Mouse (Mus musculus): ENCODE data around the gene 1110059E24Rik. TPM values are rescaled to one million over a fixed set of nuclear protein-coding genes. Genes with fewer than 3 reads are reported as not detected.

The 1110059E24Rik gene
- polyA plus RNA-seq, 1 experiment: 17.1 TPM

GRCm38 (mm10) chr19:21589888-21590287 is 62.9 kb downstream of the 1110059E24Rik start:
- TF ChIP-seq CTCF (IDR thresholded peaks at IDR 0.05; ENCODE audit: control insufficient read depth, insufficient read depth, insufficient read length) (no peak), MYOG (IDR thresholded peaks at IDR 0.05; ENCODE audit: control insufficient read depth, extremely low read depth, insufficient read length) (no peak)
- no peaks in the 10 kb centered on the region for H3K79me2 ChIP-seq (ENCODE audit: control insufficient read depth, insufficient read depth)
- no peak overlapping the region for H3ac ChIP-seq (ENCODE audit: control insufficient read depth, insufficient read length, low read depth)
- H3K4me3 ChIP-seq (ENCODE audit: insufficient read depth, poor library complexity, severe bottlenecking): no peak overlapping the region
- no peaks in the 10 kb centered on the region for H3K27me3 ChIP-seq (ENCODE audit: control insufficient read depth, insufficient read depth, insufficient read length)
- peaks cover 1% of the 10 kb centered on the region for H3K36me3 ChIP-seq (ENCODE audit: control insufficient read depth, insufficient read depth)
- H3K79me3 ChIP-seq (ENCODE audit: low read depth): no peaks in the 10 kb centered on the region

GRCm38 (mm10) chr19:21587593-21587992 is 65.2 kb downstream of the 1110059E24Rik start:
- H3K79me3 ChIP-seq (ENCODE audit: low read depth): no peaks in the 10 kb centered on the region
- no peaks in the 10 kb centered on the region for H3K27me3 ChIP-seq (ENCODE audit: control insufficient read depth, insufficient read depth, insufficient read length)
- no peak overlapping the region for H3ac ChIP-seq (ENCODE audit: control insufficient read depth, insufficient read length, low read depth)
- no peak overlapping the region for H3K4me3 ChIP-seq (ENCODE audit: insufficient read depth, poor library complexity, severe bottlenecking)
- TF ChIP-seq MAX (IDR thresholded peaks at IDR 0.05) (no peak), MYOG (IDR thresholded peaks at IDR 0.05; ENCODE audit: control insufficient read depth, extremely low read depth, insufficient read length) (no peak), CEBPB (IDR thresholded peaks at IDR 0.05; ENCODE audit: low read depth) (no peak), MYOD1 (IDR thresholded peaks at IDR 0.05; ENCODE audit: control insufficient read depth, insufficient read length, low read depth) (no peak), CTCF (IDR thresholded peaks at IDR 0.05; ENCODE audit: control insufficient read depth, insufficient read depth, insufficient read length) (no peak), FOSL1 (IDR thresholded peaks at IDR 0.05; ENCODE audit: insufficient read depth, low read length, poor library complexity, severe bottlenecking) (no peak), USF1 (IDR thresholded peaks at IDR 0.05; ENCODE audit: low read depth) (no peak)
- no peaks in the 10 kb centered on the region for H3K79me2 ChIP-seq (ENCODE audit: control insufficient read depth, insufficient read depth)
- no peaks in the 10 kb centered on the region for H3K36me3 ChIP-seq (ENCODE audit: control insufficient read depth, insufficient read depth)

DNA sequence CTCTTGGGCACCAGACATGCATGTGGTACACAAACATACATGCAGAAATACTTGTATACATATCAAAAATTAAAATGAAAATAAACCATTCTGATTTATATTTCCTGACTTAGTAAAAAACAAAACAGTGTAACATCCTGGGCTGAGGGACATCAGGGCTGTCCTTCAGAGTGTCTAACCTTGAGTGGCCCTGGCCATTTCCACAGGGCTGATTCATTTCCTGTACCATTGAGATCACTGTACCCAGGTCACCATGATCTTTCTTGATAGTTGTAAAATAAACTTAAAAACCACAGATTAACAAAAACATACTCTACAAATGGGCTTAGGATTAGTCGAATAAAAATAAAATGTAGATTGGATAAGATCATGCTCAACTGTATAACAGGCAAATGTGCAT is 66.2 kb downstream of the 1110059E24Rik start:
- Histone ChIP-seq H3ac (ENCODE audit: control insufficient read depth, insufficient read length, low read depth) (no peak overlapping the region), H3K36me3 (ENCODE audit: control insufficient read depth, insufficient read depth) (no peaks in the 10 kb centered on the region), H3K27me3 (ENCODE audit: control insufficient read depth, insufficient read depth, insufficient read length) (no peaks in the 10 kb centered on the region), H3K79me3 (ENCODE audit: low read depth) (no peaks in the 10 kb centered on the region), H3K79me2 (ENCODE audit: control insufficient read depth, insufficient read depth) (no peaks in the 10 kb centered on the region), H3K4me3 (ENCODE audit: insufficient read depth, poor library complexity, severe bottlenecking) (no peak overlapping the region)
- TF ChIP-seq MYOD1 (IDR thresholded peaks at IDR 0.05; ENCODE audit: control insufficient read depth, insufficient read length, low read depth): no peak
- TF ChIP-seq MYOG (IDR thresholded peaks at IDR 0.05; ENCODE audit: control insufficient read depth, extremely low read depth, insufficient read length): no peak
- TF ChIP-seq MAX (IDR thresholded peaks at IDR 0.05): no peak
- TF ChIP-seq CTCF (IDR thresholded peaks at IDR 0.05; ENCODE audit: control insufficient read depth, insufficient read depth, insufficient read length): no peak
- TF ChIP-seq FOSL1 (IDR thresholded peaks at IDR 0.05; ENCODE audit: insufficient read depth, low read length, poor library complexity, severe bottlenecking): no peak
- no peak for TF ChIP-seq USF1 (IDR thresholded peaks at IDR 0.05; ENCODE audit: low read depth)
- no peak for TF ChIP-seq CEBPB (IDR thresholded peaks at IDR 0.05; ENCODE audit: low read depth)

- H3K4me3 ChIP-seq (ENCODE audit: insufficient read depth, poor library complexity, severe bottlenecking): no peak overlapping the region
- no peaks in the 10 kb centered on the region for H3K79me2 ChIP-seq (ENCODE audit: control insufficient read depth, insufficient read depth)
- H3K79me3 ChIP-seq (ENCODE audit: low read depth): no peaks in the 10 kb centered on the region
- TF ChIP-seq USF1 (IDR thresholded peaks at IDR 0.05; ENCODE audit: low read depth) (no peak), MYOD1 (IDR thresholded peaks at IDR 0.05; ENCODE audit: control insufficient read depth, insufficient read length, low read depth) (no peak), CEBPB (IDR thresholded peaks at IDR 0.05; ENCODE audit: low read depth) (no peak), FOSL1 (IDR thresholded peaks at IDR 0.05; ENCODE audit: insufficient read depth, low read length, poor library complexity, severe bottlenecking) (no peak), MAX (IDR thresholded peaks at IDR 0.05) (no peak), CTCF (IDR thresholded peaks at IDR 0.05; ENCODE audit: control insufficient read depth, insufficient read depth, insufficient read length) (no peak), MYOG (IDR thresholded peaks at IDR 0.05; ENCODE audit: control insufficient read depth, extremely low read depth, insufficient read length) (no peak)
- H3K36me3 ChIP-seq (ENCODE audit: control insufficient read depth, insufficient read depth): no peaks in the 10 kb centered on the region
- no peak overlapping the region for H3ac ChIP-seq (ENCODE audit: control insufficient read depth, insufficient read length, low read depth)
- H3K27me3 ChIP-seq (ENCODE audit: control insufficient read depth, insufficient read depth, insufficient read length): no peaks in the 10 kb centered on the region
Observed at GRCm38 (mm10) chr19:21585868-21586267, 66.9 kb downstream of the 1110059E24Rik start.

GRCm38 (mm10) chr19:21583986-21584385 is 68.8 kb downstream of the 1110059E24Rik start:
- Histone ChIP-seq H3K36me3 (ENCODE audit: control insufficient read depth, insufficient read depth) (no peaks in the 10 kb centered on the region), H3K79me2 (ENCODE audit: control insufficient read depth, insufficient read depth) (no peaks in the 10 kb centered on the region), H3K79me3 (ENCODE audit: low read depth) (no peaks in the 10 kb centered on the region), H3ac (ENCODE audit: control insufficient read depth, insufficient read length, low read depth) (no peak overlapping the region), H3K4me3 (ENCODE audit: insufficient read depth, poor library complexity, severe bottlenecking) (no peak overlapping the region), H3K27me3 (ENCODE audit: control insufficient read depth, insufficient read depth, insufficient read length) (no peaks in the 10 kb centered on the region)
- TF ChIP-seq MYOG (IDR thresholded peaks at IDR 0.05; ENCODE audit: control insufficient read depth, extremely low read depth, insufficient read length) (no peak), MYOD1 (IDR thresholded peaks at IDR 0.05; ENCODE audit: control insufficient read depth, insufficient read length, low read depth) (no peak), USF1 (IDR thresholded peaks at IDR 0.05; ENCODE audit: low read depth) (no peak), CTCF (IDR thresholded peaks at IDR 0.05; ENCODE audit: control insufficient read depth, insufficient read depth, insufficient read length) (no peak), MAX (IDR thresholded peaks at IDR 0.05) (no peak), FOSL1 (IDR thresholded peaks at IDR 0.05; ENCODE audit: insufficient read depth, low read length, poor library complexity, severe bottlenecking) (no peak), CEBPB (IDR thresholded peaks at IDR 0.05; ENCODE audit: low read depth) (no peak)

- H3K79me3 ChIP-seq (ENCODE audit: low read depth): no peaks in the 10 kb centered on the region
- no peak for TF ChIP-seq FOSL1 (IDR thresholded peaks at IDR 0.05; ENCODE audit: insufficient read depth, low read length, poor library complexity, severe bottlenecking)
- TF ChIP-seq MYOD1 (IDR thresholded peaks at IDR 0.05; ENCODE audit: control insufficient read depth, insufficient read length, low read depth): no peak
- TF ChIP-seq CTCF (IDR thresholded peaks at IDR 0.05; ENCODE audit: control insufficient read depth, insufficient read depth, insufficient read length): no peak
- TF ChIP-seq MYOG (IDR thresholded peaks at IDR 0.05; ENCODE audit: control insufficient read depth, extremely low read depth, insufficient read length): no peak
- TF ChIP-seq CEBPB (IDR thresholded peaks at IDR 0.05; ENCODE audit: low read depth): no peak
- no peak for TF ChIP-seq USF1 (IDR thresholded peaks at IDR 0.05; ENCODE audit: low read depth)
- TF ChIP-seq MAX (IDR thresholded peaks at IDR 0.05): no peak
- H3K79me2 ChIP-seq (ENCODE audit: control insufficient read depth, insufficient read depth): no peaks in the 10 kb centered on the region
- H3K36me3 ChIP-seq (ENCODE audit: control insufficient read depth, insufficient read depth): no peaks in the 10 kb centered on the region
- H3K27me3 ChIP-seq (ENCODE audit: control insufficient read depth, insufficient read depth, insufficient read length): no peaks in the 10 kb centered on the region
- H3K4me3 ChIP-seq (ENCODE audit: insufficient read depth, poor library complexity, severe bottlenecking): no peak overlapping the region
- H3ac ChIP-seq (ENCODE audit: control insufficient read depth, insufficient read length, low read depth): no peak overlapping the region
Observed at GRCm38 (mm10) chr19:21583523-21583984, 69.2 kb downstream of the 1110059E24Rik start.
